Mouse (Mus musculus): ENCODE data around the gene Tmem222.

Tmem222 gene

DNA sequence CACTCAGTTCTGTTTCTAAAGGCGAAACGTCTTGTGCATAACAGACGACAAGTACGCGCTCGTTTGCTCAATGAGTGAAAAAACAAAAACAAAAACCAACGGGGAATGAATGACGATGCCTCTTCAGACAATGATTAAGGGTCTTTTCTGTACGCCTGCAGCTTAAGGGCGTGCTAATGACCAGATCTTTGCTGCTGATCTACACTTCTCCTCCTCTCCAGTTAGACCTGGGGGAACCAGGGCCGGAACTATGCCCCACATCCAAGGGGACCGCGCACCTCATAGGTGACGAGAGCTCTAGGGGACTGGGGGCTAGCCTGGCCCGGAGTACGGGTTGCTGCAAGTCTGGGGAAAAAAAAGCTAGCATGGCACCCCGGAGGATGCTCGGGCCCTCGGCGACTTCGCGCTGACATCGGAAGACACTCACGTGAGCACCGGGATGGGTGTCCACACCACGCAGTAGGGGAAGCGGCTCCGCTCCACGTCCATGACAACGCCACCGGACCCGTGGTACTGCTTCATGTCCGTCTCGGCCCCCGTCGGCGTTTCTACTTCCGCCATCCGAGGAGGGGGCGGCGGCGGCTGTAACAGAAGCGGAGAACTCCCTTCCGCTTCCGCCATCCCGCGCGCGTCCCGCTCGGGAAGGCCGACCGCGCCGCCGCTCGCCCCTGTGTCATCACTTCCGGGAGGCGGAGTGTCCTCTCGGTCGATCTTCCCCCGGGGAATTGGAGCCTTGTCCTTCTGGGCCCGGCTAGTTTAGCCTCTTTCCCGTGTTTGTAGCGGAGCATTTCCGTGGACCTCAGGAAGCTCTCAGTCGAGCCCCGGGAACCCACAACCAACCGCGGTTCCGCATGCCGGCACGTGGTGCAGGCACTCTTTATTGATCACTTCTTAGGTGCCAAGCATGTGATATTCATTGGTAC, at the start of gene Tmem222:
TSS of gene Tmem222 (minus strand) at position 689 of the 923 bp plus-strand sequence.
- DNase-seq (ENCODE audit: low read depth, low spot score): peak; percentile 92

DNA sequence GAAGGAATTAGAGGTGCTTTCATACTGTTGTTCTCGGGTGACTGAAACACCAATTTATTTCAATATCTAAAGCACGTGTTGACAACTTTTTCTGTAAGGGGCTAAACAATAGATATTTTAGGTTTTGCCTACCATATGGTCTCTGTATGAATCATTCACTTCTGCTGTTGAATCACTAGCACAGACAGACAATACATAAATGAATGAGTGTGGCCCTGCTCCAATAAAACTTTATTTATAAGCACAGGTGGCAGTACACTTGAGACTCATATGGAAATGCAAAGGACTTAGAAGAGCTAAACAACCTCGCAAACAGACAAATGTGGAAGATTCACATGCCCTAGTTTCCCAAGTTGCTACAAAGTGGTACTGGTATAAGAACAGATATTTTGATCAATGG, 42.1 kb upstream of the Tmem222 start:
- DNase-seq (ENCODE audit: low read depth, low spot score): no peak

DNA sequence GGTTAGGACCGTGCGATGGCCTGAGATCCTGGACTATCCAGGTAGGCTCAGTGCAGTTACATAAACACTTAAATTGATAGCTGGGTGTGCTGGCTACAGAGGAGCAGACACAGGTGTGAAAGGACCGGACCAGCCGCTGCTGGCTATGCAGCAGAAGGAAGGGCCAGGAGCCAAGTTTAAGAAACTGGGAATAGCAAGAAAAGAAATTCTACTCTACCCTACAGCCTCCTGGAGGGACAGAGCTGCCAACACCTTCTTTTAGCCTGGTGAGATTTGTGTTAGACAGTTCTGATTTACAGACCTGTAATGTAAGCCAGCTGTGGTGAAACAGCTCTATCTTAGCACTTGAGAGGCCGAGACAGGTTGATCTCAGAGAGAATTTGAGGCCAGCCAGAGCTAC, 38.4 kb upstream of the Tmem222 start:
- peak; percentile 67 for DNase-seq (ENCODE audit: low read depth, low spot score)

DNA sequence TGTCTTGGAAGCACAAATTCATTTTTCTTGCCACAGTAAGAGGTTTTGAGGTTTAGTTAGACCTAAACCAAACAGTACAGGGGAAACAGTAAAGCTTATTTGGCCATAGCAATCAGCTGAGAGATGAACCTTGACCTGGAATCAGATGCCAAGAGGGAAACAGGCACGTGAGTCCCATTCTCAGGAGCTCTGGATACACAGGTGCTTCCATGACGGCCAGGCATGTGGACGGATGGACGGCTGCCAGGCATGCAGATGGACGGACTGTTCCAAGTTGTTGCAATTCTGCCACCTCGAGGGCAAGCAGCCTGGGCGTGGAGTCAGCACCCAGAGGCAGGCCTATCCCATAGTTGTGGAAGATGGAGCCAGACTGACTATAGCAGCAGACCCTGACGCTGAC, 37.3 kb upstream of the Tmem222 start:
- no peak for DNase-seq (ENCODE audit: low read depth, low spot score)

DNA sequence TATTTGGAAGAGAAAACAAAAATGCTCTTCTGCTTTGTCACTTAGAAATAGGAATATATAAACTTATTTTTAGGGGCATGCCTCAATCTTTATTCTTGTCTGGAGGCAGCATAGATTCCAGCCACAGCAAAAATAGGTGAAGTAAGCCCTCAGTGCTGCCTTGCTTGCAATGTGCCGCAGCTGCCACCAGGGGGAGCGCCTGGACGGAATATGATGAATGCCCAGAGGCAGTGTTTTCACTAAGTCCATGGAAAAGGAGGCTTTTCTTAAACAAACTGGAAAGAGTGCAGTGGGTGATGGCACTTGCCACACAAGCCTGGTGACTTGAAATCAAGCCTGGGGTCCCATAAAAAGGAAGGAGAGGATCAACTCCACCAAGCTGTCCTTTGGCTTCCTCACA, 32.4 kb upstream of the Tmem222 start:
- DNase-seq (ENCODE audit: low read depth, low spot score): peak; percentile 64

DNA sequence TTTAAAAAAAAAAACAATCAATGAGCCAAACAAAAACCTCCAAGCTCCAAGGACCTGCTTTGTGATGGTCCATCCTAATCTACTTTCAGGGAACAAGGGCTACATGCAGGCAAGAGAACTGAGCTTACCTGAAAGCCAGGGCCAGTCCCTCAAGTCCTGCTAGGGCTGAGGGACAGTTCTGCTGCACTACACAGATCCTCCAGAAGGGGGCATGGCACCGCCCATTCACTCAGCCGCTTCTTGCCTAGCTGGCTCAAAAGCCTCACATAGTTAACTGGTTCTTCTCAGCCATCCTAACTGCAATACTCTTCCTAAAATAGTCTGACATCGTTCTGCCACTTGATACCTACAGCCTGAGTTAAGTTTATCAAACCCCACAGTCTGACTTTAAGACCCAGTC, 29.7 kb upstream of the Tmem222 start:
- peak; percentile 58 for DNase-seq (ENCODE audit: low read depth, low spot score)

DNA sequence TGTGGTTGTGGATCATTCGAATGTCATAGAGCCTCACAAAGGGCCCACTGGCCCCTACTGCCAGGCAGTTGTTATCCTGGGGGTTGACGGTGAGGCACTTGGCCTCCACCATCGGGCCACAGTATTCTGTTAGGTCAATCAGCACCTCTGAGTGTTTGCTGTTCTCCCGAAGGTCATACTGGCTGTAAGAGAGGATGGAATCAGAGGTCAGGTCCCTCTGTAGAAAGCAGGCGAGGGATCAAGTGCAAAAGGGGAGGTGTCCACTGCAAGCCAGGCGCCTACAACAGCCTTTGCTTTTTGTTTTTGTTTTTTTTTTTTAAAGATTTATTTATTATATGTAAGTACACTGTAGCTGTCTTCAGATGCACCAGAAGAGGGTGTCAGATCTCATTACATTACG, 28.2 kb upstream of the Tmem222 start:
- no peak for DNase-seq (ENCODE audit: low read depth, low spot score)

DNA sequence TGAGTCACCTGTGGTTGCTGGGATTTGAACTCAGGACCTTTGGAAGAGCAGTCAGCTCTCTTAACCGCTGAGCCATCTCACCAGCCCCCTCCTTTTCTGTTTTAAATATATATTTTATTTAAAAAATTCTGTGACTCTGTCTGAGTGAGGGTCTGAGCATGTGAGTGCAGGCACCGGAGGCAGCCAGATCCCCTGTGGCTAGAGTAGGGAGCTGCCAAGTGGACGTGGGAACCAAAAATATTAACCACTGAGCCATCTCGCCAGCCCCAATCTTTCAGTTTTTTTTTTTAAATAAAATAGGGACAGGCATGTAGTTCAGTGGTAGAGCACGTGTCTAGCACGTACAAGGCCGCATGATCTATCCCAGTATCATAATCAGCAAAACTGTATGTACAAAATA, 27.2 kb upstream of the Tmem222 start:
- no peak for DNase-seq (ENCODE audit: low read depth, low spot score)

DNA sequence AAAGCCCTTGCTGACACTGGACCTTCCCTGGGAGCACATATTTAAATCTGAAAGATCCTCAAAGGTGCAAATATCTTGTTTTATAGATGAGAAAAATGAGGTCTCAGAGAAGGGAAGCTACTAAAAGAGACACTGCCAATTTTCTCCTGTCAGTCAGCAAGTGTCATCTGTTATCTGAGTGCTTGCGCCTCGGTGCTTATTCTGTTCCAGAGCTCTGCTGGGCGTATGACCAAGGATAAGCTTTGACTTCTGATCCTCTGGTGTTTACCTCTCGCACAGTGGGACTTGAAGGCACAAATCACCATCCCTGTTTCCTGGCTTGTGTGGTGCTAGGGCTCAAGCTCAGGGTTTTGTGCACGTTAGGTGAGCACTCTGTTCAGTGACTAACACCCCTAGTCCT, 25.1 kb upstream of the Tmem222 start:
- no peak for DNase-seq (ENCODE audit: low read depth, low spot score)

DNA sequence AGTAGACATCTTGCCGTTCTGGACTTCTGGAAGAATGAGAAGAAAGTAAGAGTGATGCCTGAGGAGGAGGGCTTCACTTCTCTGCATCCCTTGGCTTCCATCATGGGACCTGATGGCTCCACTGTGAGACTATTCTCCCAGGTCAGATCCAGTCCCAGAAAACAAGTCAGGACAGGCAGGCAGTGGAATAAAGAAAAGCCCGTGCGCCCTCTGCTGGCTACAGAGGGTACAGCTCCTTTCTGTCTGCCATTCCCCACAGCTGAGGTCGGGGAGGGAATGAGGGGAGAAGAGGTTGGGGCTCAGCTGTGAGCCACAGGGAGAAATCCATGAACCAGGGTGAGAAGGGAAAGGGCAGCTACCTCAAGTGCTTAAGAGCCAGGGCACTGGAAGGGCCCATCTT, 24.2 kb upstream of the Tmem222 start:
- no peak for DNase-seq (ENCODE audit: low read depth, low spot score)

DNA sequence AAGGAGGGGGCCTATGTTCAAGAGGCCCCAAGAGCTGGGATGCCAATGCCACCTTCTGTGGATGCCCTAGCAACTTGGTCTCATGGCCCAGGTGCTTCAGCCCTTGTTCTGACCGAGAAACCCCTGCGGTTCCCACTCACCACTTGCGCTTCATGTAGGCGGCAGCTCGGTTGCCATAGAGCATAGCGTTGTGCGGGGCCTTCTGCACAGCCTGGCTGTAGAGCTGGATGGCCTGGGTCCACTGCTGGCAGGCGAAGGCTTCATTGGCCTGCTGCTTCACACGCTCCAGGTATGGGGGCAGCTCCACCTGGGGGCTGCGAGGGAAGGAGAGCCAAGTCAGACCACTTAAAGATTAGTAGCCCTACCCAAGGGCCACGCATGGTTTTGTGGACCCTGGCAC, 22.8 kb upstream of the Tmem222 start:
- no peak for DNase-seq (ENCODE audit: low read depth, low spot score)

DNA sequence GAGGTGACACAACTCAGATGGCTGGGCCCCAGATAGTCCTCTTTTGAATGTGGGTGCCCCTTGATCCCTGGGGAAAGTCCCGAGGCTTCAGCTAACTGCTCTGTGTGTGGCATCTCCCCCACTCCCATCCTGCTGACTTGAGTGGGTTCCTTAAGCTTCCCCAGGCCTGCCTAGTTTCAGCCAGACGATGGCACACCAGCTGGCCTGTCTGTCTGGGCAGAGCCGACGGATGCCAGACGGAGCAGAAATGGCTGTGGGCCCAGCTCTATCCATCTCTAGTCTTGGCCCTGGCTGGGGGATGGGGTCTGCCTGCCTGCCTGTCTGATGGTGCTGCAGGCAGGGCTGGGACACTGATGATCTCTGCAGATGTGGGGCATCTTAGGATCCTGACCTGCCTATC, 22.1 kb upstream of the Tmem222 start:
- DNase-seq (ENCODE audit: low read depth, low spot score): no peak

DNA sequence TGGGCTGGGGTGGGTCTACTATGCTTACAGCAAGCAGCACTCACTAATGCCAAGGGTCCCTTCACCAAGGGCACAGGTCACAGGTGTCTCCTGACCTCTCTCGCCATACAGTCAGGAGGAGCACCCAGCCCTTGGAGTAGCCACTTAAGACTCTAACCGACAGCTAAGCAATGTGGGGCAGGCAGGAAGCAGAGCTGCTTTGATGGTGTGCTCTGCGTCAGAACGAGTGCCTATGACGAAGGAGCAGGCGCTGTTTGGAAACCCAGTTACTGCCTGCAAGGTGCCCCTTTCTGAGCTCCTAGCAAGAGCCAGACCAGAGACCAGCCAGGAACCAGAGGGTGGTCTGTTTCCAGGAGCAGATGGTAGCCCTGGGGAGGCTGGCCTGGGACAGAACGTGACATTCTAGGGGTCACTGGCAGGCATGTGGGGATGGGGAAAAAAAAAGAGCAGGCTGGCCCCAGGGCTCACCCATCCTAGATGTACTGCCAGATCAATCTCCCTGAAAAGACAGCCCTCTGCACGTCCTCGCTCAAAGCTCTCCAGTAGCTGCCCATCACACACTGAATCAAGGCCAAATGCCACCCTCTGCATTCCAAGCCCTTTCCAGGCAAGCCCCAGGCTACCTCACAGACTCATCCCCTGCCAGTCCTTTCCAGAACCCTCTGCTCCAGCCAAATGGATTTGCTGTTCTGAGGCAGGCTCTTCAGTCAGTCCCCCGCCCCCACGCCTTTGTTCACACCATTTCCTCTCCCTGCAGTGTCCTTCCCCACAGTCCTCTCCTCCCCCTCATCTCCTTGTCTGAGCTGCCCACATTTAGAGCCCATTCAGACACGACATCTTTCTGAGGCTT, 21.1 kb upstream of the Tmem222 start:
- DNase-seq (ENCODE audit: low read depth, low spot score): no peak

DNA sequence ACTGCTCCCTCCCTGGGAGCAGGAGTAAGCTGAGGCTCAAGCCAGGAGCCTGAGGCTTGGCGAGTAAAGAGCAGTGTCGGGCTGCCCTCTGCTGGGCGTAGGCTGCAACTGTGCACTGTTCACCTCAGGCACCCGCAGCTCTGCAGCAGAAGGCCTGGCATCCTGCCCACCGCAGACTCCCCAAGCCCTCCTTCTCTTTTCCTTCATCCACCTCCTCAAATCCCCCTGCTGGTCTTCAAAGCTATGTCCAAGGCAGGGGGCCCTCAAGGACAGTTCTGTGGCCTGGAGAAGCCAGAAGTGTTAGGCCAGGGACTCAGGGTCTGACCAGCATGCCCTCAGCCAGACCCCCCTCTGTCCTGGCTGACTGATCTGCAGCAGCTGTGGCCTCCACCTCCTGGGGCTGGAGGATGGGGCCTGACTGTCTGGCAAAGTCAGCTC, 20.2 kb upstream of the Tmem222 start:
- peak; percentile 71 for DNase-seq (ENCODE audit: low read depth, low spot score)

DNA sequence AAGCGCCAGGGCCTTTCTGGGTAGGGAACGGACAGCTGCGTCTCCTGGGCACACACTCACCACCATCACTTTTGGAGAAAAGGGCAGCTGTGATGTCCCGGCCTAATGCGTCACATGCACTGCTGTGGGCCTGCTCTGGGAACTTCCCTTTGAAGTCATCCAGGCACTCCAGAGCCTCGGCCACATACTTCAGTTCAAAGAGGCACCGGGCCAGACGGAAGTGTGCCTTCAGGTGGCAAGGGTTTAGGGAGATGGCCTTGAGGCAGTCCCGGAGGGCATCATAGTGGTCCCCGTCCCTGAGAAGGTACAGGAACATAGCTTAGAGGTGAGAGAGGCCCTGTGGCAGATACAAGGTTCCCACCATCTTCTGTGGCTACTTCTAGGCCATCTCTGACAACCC, 19.8 kb upstream of the Tmem222 start:
- no peak for DNase-seq (ENCODE audit: low read depth, low spot score)

DNA sequence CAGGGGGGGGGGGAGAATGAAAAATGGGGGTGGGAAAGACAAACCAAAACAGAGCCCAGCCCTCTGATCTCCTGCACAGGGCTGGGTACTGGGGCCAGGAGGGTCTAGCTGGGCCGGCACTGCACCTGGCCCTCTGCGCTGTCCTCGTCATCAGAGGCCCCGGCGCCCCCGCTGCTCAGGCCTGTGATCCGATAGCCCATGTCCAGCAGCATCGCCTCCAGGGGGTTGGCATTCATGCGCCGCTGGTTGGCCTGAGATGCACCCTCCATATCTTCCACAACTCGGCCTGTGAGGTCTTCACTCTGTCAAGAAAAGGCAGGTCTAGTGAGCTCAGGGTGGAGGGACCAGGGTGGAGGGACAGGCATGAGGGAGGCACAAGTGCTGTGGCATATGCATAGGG, 16.5 kb upstream of the Tmem222 start:
- no peak for DNase-seq (ENCODE audit: low read depth, low spot score)

DNA sequence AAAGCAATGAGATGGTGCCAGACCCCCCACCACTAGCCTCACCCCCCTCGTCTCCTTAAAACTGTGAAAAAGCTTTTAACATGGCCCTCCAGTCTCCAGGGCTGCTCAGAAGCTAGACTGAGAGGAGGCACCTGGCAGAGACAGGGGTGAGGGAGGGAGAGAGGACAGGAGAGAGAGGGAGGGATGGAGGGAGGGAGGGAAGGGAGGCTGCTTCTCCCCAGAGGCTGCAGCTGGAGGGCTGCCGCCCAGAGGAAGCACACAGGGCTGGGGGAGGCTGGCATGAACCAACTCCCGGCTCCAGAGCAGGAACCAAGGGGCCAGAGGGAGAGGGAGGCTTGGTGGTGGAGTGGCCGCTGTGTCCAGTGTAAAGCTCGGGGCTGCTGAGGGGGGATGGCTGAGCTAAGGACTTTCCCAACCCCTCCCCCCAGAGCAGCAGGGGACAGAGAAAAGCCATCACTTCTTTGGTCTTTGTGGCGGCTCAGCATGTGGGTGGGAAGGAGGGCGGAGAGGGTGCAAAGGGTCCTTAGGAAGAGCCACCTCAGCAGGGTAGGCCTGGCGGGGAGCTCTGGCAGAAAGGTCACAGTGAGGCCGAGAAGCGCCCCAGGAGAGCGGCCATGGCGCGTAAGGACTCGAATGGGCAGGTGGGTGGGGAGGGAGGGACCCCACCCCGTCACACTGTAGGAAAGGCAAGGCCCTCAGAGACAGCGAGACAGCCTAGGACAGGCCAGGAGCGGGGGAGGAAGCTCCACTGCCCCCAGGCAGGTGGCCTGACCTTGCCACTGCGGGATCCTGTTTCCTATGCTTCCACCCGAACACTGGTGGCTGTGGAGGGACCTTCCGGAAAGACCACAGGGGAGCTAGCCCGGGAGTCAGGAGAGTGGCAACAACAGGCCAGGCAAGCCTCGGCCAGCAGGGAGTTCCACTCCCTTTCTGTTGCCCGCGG, 15.6 kb upstream of the Tmem222 start:
- no peak for DNase-seq (ENCODE audit: low read depth, low spot score)

DNA sequence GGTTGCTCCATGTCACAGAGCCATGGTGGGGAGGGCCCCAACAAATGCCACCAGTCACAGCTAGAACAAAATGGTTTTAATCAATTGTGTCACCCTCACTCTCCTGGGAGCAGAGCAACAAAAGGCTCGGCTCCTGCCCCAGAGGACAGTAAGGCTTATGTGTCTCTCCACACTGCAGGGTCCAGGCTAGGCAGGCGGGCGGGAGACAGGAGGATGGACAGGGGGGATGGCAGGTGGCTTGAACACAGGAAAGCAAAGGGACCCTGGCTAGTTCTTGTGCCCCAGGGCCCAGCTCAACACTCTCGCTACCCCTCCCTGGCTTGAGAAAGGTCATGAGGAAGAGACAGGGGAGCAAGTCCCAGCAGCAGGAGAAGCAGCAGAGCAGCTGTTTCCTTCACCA, 14.8 kb upstream of the Tmem222 start:
- DNase-seq (ENCODE audit: low read depth, low spot score): no peak

DNA sequence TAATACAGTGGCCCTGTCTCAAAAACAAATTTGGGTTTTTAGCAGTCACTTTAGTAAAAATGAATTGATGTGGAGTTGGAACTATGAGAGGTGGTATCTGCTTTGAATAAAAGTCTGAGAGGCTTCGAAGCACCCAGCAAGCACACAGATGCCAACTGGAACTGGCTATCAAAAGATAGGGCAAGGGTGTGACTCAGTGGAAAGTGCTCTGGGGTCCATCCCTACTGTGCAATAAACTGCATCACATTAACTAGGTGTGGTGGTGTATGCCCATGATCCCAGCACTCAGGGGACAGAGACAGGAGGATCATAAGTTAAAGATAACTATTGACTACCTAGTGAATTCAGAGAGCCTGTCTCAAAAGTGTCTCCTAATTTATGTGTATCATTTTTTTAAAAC, 13.7 kb upstream of the Tmem222 start:
- DNase-seq (ENCODE audit: low read depth, low spot score): no peak

DNA sequence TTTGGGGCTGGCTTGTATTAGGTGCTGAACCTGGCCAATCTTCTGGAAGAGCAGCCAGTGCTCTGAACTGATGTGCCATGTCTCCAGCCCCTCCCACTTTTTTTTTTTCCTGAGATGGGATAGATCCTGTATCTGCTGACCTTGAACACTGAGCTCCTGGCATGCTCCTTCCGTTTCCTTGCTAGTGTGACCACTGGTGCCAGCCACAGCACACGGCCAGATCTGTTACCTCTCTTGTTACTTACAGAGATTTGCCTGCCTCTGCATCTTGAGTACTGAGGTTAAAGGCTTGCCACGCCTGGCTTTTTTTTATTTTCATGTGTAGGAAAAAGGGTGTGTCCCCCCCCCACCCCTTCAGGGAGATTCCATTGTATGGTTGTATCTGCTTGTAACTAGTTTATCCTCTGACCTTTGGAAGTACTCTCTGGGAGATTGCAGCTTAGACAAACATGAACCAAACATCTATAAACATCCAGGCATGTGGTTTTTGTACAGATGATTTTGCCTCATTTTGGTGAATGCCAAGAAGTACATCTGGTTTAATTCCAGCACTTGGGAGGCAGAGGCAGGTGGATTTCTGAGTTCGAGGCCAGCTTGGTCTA, 9.0 kb upstream of the Tmem222 start:
- no peak for DNase-seq (ENCODE audit: low read depth, low spot score)

DNA sequence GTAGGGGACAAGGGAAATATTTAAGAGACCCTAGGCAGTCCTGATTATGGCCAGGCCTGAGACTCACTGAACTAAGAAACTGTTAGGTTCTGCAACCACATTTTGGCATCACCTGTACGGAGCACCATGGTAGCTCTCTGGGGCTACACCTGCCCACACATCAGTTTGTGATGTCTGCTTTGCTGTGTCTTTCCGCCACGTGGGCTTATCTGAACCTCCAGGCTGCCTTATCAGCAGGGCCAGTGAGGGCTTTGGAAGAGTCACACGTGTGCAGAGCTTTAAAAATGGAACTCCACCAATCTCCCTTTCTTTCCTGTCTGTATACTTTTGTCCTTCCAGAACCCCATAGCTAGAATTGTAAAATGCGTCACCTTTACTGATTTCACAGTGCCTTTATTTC, 8.4 kb upstream of the Tmem222 start:
- no peak for DNase-seq (ENCODE audit: low read depth, low spot score)
